Mouse (Mus musculus) liver, embryonic 12.5 days (tissue): ENCODE measurements around the gene Olfr728. TPM values are rescaled to one million over a fixed set of nuclear protein-coding genes. Genes with fewer than 3 reads are reported as not detected.

Experiments used
- ATAC-seq: fragments of 200-750 bp; cut with Nextera tagmentation; 2 replicates; pipeline ENCODE4 v1.8.0; 2017; ENCODE audit warnings: moderate number of reproducible peaks, mild to moderate bottlenecking, moderate library complexity
- H3K27ac ChIP-seq: fragments of 300-500 bp; sonication (generic); 2 replicates; pipeline ENCODE4 v1.5.1; 2016; ENCODE audit warnings: mild to moderate bottlenecking
- H3K27me3 ChIP-seq: fragments of 300-500 bp; sonication (generic); replicated peaks from 2 replicates; pipeline ENCODE4 v1.6.1; 2016; ENCODE audit warnings: mild to moderate bottlenecking, moderate library complexity
- H3K36me3 ChIP-seq: fragments of 300-500 bp; sonication (generic); 2 replicates; pipeline ENCODE4 v1.6.1; 2016; ENCODE audit warnings: mild to moderate bottlenecking, moderate library complexity
- H3K4me1 ChIP-seq: fragments of 300-500 bp; sonication (generic); 2 replicates; pipeline ENCODE4 v1.6.1; 2016
- H3K4me2 ChIP-seq: fragments of 300-500 bp; sonication (generic); 2 replicates; pipeline ENCODE4 v1.6.1; 2016; ENCODE audit warnings: mild to moderate bottlenecking, moderate library complexity
- H3K4me3 ChIP-seq: fragments of 300-500 bp; sonication (generic); 2 replicates; pipeline ENCODE4 v1.5.1; 2016; ENCODE audit warnings: mild to moderate bottlenecking, moderate library complexity
- H3K9ac ChIP-seq: fragments of 300-500 bp; sonication (generic); 2 replicates; pipeline ENCODE4 v1.6.1; 2016; ENCODE audit warnings: mild to moderate bottlenecking, moderate library complexity
- H3K9me3 ChIP-seq: fragments of 300-500 bp; sonication (generic); replicated peaks from 2 replicates; pipeline ENCODE4 v1.6.1; 2016; ENCODE audit warnings: mild to moderate bottlenecking, moderate library complexity
- WGBS: fragments of 180-500 bp; shearing (Covaris S2); methylation state at CpG from one replicate; pipeline ENCODE4 v1.1.7; 2016; ENCODE audit not compliant: insufficient replicate concordance; 5-methylcytosine and 5-hydroxymethylcytosine counted together
- polyA plus RNA-seq: library from polyadenylated mRNA; unstranded; fragments of >200 nt; fragmentation: Nextera tagmentation; extraction: Ambion mirVana; gene quantifications from 2 replicates; pipeline ENCODE4 v1.2.1, GENCODE M21; 2016

Gene Olfr728
- not detected in 2 replicates for polyA plus RNA-seq

DNA sequence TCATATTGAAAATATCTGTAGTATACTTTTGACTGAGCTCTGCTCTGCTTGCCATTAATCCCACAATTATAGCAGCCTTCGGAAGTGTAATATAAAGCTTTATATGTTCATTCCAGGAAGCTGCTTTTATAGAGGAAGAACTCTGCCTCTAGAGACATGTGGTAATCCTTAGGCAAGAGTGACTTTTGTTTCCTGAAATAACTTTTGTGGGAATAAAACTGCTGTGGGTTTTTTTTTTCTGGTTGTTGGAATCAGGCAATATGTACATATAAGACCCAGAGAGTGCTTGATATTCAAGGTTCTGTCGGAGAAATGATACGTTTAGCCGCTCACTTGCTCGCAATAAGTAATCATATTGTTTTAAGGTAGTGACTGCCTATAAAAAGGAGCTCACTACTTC, at the start of gene Olfr728:
Gene Olfr728, minus strand, starts transcription at position 101 of the 400 bp plus-strand sequence.
- H3K4me2 ChIP-seq = no peak within 1 kb of the TSS
- ATAC-seq = no peak
- no peaks in the 10 kb centered on the region for H3K9me3 ChIP-seq
- no peaks in the 10 kb centered on the region for H3K27me3 ChIP-seq
- H3K4me1 ChIP-seq = no peaks in the 10 kb centered on the region
- no peak within 1 kb of the TSS for H3K27ac ChIP-seq
- H3K9ac ChIP-seq = no peak within 1 kb of the TSS
- 75% methylated on average over 5 of the region's 5 CpGs for WGBS
- no peaks in the 10 kb centered on the region for H3K36me3 ChIP-seq
- H3K4me3 ChIP-seq = no peak within 1 kb of the TSS

DNA sequence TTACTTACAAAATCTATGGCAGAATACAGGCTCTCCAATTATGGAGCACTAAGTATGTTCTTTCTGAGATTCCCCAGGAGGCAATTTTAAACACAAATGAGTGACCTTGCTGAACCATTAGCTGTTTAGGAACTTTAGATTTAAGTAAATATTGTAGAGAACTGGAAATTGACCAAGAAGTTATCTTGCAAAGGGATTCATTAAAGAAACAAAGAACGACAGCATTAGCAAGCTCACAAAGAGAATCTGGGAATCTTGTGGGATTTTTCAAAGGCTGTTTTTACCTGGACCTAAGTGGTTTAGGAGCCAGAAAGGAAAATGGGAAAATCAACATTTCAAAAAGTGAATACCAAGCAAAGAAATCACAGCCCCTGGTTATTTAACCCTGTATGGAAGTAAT, 45.6 kb upstream of the Olfr728 start, which contains the start of gene Olfr730:
Gene Olfr730, minus strand, starts transcription at position 101 of the 400 bp plus-strand sequence.
- Histone ChIP-seq H3K27ac (no peak within 1 kb of the TSS), H3K36me3 (no peaks in the 10 kb centered on the region), H3K9ac (no peak within 1 kb of the TSS), H3K4me2 (no peak within 1 kb of the TSS), H3K4me1 (no peaks in the 10 kb centered on the region), H3K4me3 (no peak within 1 kb of the TSS), H3K9me3 (no peaks in the 10 kb centered on the region), H3K27me3 (no peaks in the 10 kb centered on the region)
- 50% methylated on average over 1 of the region's 1 CpGs for WGBS
- no peak for ATAC-seq

DNA sequence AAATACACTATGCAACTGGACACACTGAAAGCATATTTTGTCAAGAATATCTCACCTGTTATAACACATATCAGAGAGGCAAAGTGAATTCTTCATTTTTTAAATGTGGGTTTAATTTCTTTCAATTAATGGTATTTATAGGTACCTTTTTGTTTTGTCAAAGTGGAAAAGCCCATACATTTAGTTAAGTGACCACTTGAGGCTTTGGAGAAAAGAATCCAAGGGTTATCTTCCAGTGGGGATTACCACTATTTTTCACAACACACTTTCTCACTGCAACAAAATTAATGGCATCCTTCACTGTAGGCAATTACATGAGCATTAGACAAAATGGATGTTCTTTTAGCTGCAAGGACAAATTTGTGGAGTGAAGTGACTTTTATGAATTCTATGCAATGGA, 10.3 kb upstream of the Olfr728 start, which contains the start of gene Olfr729:
Gene Olfr729, minus strand, starts transcription at position 101 of the 400 bp plus-strand sequence.
- no peak within 1 kb of the TSS for H3K9ac ChIP-seq
- no peak within 1 kb of the TSS for H3K27ac ChIP-seq
- no peaks in the 10 kb centered on the region for H3K9me3 ChIP-seq
- H3K4me1 ChIP-seq = no peaks in the 10 kb centered on the region
- no peak for ATAC-seq
- no peaks in the 10 kb centered on the region for H3K36me3 ChIP-seq
- no peak within 1 kb of the TSS for H3K4me3 ChIP-seq
- H3K4me2 ChIP-seq = no peak within 1 kb of the TSS
- no peaks in the 10 kb centered on the region for H3K27me3 ChIP-seq

DNA sequence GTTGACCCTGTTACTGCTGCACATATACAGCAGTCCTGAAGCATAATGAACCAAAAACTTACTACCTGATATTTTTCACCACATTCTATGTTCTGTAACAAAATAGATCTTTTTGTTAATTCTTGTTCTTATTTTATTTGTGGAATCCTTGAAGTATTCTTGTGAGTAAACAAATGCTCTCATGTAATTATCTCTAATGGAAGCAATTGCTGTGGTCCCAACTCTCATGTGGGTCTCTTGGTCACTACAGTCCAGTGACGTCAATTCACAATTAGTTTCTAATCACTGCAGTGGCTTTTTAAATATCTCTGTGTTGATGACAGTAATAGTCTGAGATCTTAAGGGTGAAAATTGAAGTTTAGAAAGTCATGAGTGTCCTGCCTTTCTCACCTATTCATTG, 19.6 kb downstream of the Olfr728 start, which contains the start of gene Olfr727:
Gene Olfr727, plus strand, starts transcription at position 301 of the 400 bp plus-strand sequence.
- H3K9ac ChIP-seq = no peak within 1 kb of the TSS
- no peak within 1 kb of the TSS for H3K4me3 ChIP-seq
- no peak within 1 kb of the TSS for H3K27ac ChIP-seq
- H3K4me1 ChIP-seq = no peaks in the 10 kb centered on the region
- H3K9me3 ChIP-seq = no peaks in the 10 kb centered on the region
- no peaks in the 10 kb centered on the region for H3K27me3 ChIP-seq
- H3K4me2 ChIP-seq = no peak within 1 kb of the TSS
- H3K36me3 ChIP-seq = no peaks in the 10 kb centered on the region
- 54% methylated on average over 1 of the region's 1 CpGs for WGBS
- ATAC-seq = no peak

DNA sequence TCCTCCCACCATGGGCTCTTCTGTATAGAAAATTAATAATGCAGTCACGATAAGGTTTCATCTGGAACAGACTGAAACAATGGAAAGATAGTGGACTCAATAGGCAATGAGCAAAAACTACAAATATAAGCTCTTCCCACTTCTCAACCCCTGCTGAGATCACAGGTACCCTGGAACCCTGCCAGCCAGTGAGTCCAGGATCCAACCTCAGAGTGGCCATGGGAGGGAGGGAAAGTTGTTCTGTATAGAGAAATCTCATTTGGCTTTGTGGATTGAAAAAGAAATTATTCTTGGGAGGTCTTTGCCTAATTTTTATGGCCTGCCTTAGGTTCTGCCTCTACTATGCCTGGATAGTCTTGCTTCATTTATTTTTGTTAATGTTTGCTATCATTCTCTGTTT, 51.6 kb downstream of the Olfr728 start, which contains the start of gene Olfr726:
Gene Olfr726, minus strand, starts transcription at position 101 of the 400 bp plus-strand sequence.
- Histone ChIP-seq H3K9ac (no peak within 1 kb of the TSS), H3K27me3 (no peaks in the 10 kb centered on the region), H3K4me1 (no peaks in the 10 kb centered on the region), H3K4me2 (no peak within 1 kb of the TSS), H3K27ac (no peak within 1 kb of the TSS), H3K9me3 (no peaks in the 10 kb centered on the region), H3K36me3 (no peaks in the 10 kb centered on the region), H3K4me3 (no peak within 1 kb of the TSS)
- WGBS = 52% methylated on average over 1 of the region's 1 CpGs
- no peak for ATAC-seq

Other genes with a start within 250 kb of the Olfr728 start
- gene Olfr722, start 240.7 kb downstream of the Olfr728 start, polyA plus RNA-seq = not detected in 2 replicates
- not detected in 2 replicates for gene Olfr723, start 210.9 kb downstream of the Olfr728 start, polyA plus RNA-seq
- gene Olfr724, start 179.4 kb downstream of the Olfr728 start, polyA plus RNA-seq = not detected in 2 replicates
- gene Olfr725, start 102.3 kb downstream of the Olfr728 start, polyA plus RNA-seq = not detected in 2 replicates
- gene Olfr726, start 51.7 kb downstream of the Olfr728 start, polyA plus RNA-seq = not detected in 2 replicates
- gene Olfr727, start 19.5 kb downstream of the Olfr728 start, polyA plus RNA-seq = not detected in 2 replicates
- not detected in 2 replicates for gene Olfr729, start 10.2 kb upstream of the Olfr728 start, polyA plus RNA-seq
- not detected in 2 replicates for gene Olfr730, start 45.5 kb upstream of the Olfr728 start, polyA plus RNA-seq
- not detected in 2 replicates for gene Olfr731, start 99.2 kb upstream of the Olfr728 start, polyA plus RNA-seq
- gene Olfr732, start 141.5 kb upstream of the Olfr728 start, polyA plus RNA-seq = not detected in 2 replicates
- not detected in 2 replicates for gene Olfr733, start 158.8 kb upstream of the Olfr728 start, polyA plus RNA-seq
- gene Olfr734, start 184.1 kb upstream of the Olfr728 start, polyA plus RNA-seq = not detected in 2 replicates
- not detected in 2 replicates for gene Olfr735, start 206.2 kb upstream of the Olfr728 start, polyA plus RNA-seq
- not detected in 2 replicates for gene Tlr11, start 215.2 kb upstream of the Olfr728 start, polyA plus RNA-seq
- gene Olfr736, start 238.5 kb upstream of the Olfr728 start, polyA plus RNA-seq = not detected in 2 replicates